Mouse (Mus musculus) bone marrow macrophage, adult 2 months (primary cell): ENCODE measurements around the gene Dock1.

Experiments used
- CTCF ChIP-seq: IDR thresholded peaks from 2 replicates; pipeline ENCODE4 v1.5.1; 2012; ENCODE audit warnings: low read depth, mild to moderate bottlenecking, low read length, moderate library complexity
- POLR2A ChIP-seq: IDR thresholded peaks from 2 replicates; pipeline ENCODE4 v1.6.1; 2012; ENCODE audit warnings: mild to moderate bottlenecking, low read depth, low read length, borderline replicate concordance

- no peak for TF ChIP-seq CTCF
- no peak for TF ChIP-seq POLR2A
Measured at GRCm38 (mm10) chr7:134711576-134711975, 41.1 kb downstream of the Dock1 start.
